Mouse (Mus musculus): ENCODE measurements around the gene Psmb4. TPM values are rescaled to one million over a fixed set of nuclear protein-coding genes. Genes with fewer than 3 reads are reported as not detected.

Psmb4 gene
- polyA plus RNA-seq, 1 experiment from 2014 or later: 351 TPM

GRCm38 (mm10) chr3:94839101-94839500 lies 47.7 kb downstream of the Psmb4 start:
- Histone ChIP-seq H3K4me3 (ENCODE audit: low read depth, low read length) (peak overlapping the region; percentile 69), H3K9ac (ENCODE audit: low read depth, low read length) (0 out of 2 replicates have a peak overlapping the region, but pooled peaks have one; percentile 1), H3K36me3 (ENCODE audit: control insufficient read depth, insufficient read depth, low read length) (no peaks in the 10 kb centered on the region), H3K4me2 (ENCODE audit: low read depth, low read length) (peak overlapping the region; percentile 69), H3K27me3 (replicated peaks; ENCODE audit: control insufficient read depth, insufficient read depth, low read length) (no peaks in the 10 kb centered on the region), H3K27ac (replicated peaks; ENCODE audit: low read depth, low read length) (peak overlapping the region; percentile 99), H3K9me3 (ENCODE audit: control insufficient read depth, low read length) (no peaks in the 10 kb centered on the region), H3K4me1 (ENCODE audit: control insufficient read depth, insufficient read depth, low read length) (peaks cover 7% of the 10 kb centered on the region)
- ATAC-seq (ENCODE audit: low read depth): no peak
- DNase-seq (ENCODE audit: low spot score): no peak
- WGBS: 77% methylated on average over 5 of the region's 5 CpGs

DNA sequence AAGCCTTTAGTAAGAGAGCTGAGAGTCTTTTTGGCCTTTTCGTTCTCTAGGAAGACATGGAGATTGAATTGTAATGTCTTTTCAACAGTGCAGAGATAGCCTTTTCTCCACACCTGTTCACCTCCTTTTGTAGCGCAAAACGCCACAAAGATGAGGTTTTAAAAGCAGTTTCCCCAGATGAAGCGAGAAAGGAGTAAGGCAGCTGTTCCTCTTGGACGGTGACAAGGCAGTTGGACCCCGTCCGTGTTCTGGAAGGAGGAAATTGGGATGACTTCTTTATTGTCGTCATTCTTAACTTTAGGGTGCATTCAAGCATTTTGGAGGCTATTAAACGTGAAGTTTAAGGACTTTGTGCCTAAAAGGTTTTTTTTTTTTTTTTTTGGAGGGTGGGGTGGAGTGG lies 48.1 kb downstream of the Psmb4 start:
- H3K4me3 ChIP-seq (ENCODE audit: low read depth, low read length): peak overlapping the region; percentile 69
- no peak for DNase-seq (ENCODE audit: low spot score)
- H3K36me3 ChIP-seq (ENCODE audit: control insufficient read depth, insufficient read depth, low read length): no peaks in the 10 kb centered on the region
- WGBS: 17% methylated on average over 9 of the region's 9 CpGs
- ATAC-seq (ENCODE audit: low read depth): no peak
- peak overlapping the region; percentile 69 for H3K4me2 ChIP-seq (ENCODE audit: low read depth, low read length)
- H3K27me3 ChIP-seq (replicated peaks; ENCODE audit: control insufficient read depth, insufficient read depth, low read length): no peaks in the 10 kb centered on the region
- H3K9ac ChIP-seq (ENCODE audit: low read depth, low read length): peak overlapping the region; percentile 95
- H3K27ac ChIP-seq (replicated peaks; ENCODE audit: low read depth, low read length): peak overlapping the region; percentile 99
- H3K9me3 ChIP-seq (ENCODE audit: control insufficient read depth, low read length): no peaks in the 10 kb centered on the region
- peaks cover 7% of the 10 kb centered on the region for H3K4me1 ChIP-seq (ENCODE audit: control insufficient read depth, insufficient read depth, low read length)

DNA sequence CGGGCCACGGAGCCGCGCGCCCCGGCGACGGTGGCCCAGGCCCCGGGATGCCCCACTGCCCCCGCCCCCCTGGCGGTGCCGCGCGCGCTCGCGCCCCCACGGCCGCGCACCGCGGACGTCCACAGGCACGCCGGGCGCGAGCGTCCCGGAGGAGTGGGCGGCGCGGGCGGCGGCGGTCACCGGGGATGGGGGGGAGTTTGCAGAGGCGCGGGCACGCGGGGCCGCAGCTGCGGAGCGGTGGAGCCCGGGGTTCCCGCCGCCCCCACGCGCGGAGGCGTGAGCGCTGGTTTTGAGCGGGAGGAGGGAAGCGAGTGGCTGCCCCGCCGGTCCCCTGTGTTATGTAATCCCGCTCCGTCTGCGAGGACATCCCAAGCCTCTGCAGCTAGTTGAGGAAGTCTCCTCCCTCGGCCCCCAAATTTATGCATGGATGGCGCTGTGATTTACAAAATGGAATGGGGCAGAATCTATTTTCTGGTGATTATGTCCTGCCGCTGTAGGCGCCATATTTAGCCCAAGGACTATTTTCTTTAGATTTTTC lies 48.7 kb downstream of the Psmb4 start:
- H3K4me2 ChIP-seq (ENCODE audit: low read depth, low read length): peak overlapping the region; percentile 69
- H3K27ac ChIP-seq (replicated peaks; ENCODE audit: low read depth, low read length): peak overlapping the region; percentile 99
- no peaks in the 10 kb centered on the region for H3K27me3 ChIP-seq (replicated peaks; ENCODE audit: control insufficient read depth, insufficient read depth, low read length)
- peak overlapping the region; percentile 95 for H3K9ac ChIP-seq (ENCODE audit: low read depth, low read length)
- no peaks in the 10 kb centered on the region for H3K9me3 ChIP-seq (ENCODE audit: control insufficient read depth, low read length)
- H3K36me3 ChIP-seq (ENCODE audit: control insufficient read depth, insufficient read depth, low read length): no peaks in the 10 kb centered on the region
- H3K4me1 ChIP-seq (ENCODE audit: control insufficient read depth, insufficient read depth, low read length): peaks cover 7% of the 10 kb centered on the region
- ATAC-seq (ENCODE audit: low read depth) (peak; percentile 79), DNase-seq (ENCODE audit: low spot score) (peak; percentile 94)
- under 1% methylated on average over 24 of the region's 62 CpGs for WGBS
- peak overlapping the region; percentile 69 for H3K4me3 ChIP-seq (ENCODE audit: low read depth, low read length)

GRCm38 (mm10) chr3:94837183-94837890 lies 49.4 kb downstream of the Psmb4 start, which contains the start of gene Pogz:
Gene Pogz (plus strand): TSS chr3:94837567.
- Histone ChIP-seq H3K4me3 (ENCODE audit: low read depth, low read length) (peak within 1 kb of the TSS; percentile 69), H3K4me2 (ENCODE audit: low read depth, low read length) (peak within 1 kb of the TSS; percentile 69), H3K9ac (ENCODE audit: low read depth, low read length) (peak within 1 kb of the TSS; percentile 95), H3K27ac (replicated peaks; ENCODE audit: low read depth, low read length) (peak within 1 kb of the TSS; percentile 99), H3K27me3 (replicated peaks; ENCODE audit: control insufficient read depth, insufficient read depth, low read length) (no peaks in the 10 kb centered on the region; the same call in 1 of the 2 replicates), H3K9me3 (ENCODE audit: control insufficient read depth, low read length) (no peaks in the 10 kb centered on the region), H3K36me3 (ENCODE audit: control insufficient read depth, insufficient read depth, low read length) (no peaks in the 10 kb centered on the region), H3K4me1 (ENCODE audit: control insufficient read depth, insufficient read depth, low read length) (peaks cover 7% of the 10 kb centered on the region)
- peak; percentile 95 for ATAC-seq (ENCODE audit: low read depth)
- DNase-seq (ENCODE audit: low spot score): peak; percentile 99
- WGBS: 1% methylated on average over 35 of the region's 57 CpGs

- Histone ChIP-seq H3K27ac (replicated peaks; ENCODE audit: low read depth, low read length) (no peak overlapping the region), H3K36me3 (ENCODE audit: control insufficient read depth, insufficient read depth, low read length) (no peaks in the 10 kb centered on the region), H3K4me3 (ENCODE audit: low read depth, low read length) (no peak overlapping the region), H3K4me2 (ENCODE audit: low read depth, low read length) (no peak overlapping the region), H3K4me1 (ENCODE audit: control insufficient read depth, insufficient read depth, low read length) (peaks cover 7% of the 10 kb centered on the region; the same call in 1 of the 2 replicates), H3K9me3 (ENCODE audit: control insufficient read depth, low read length) (no peaks in the 10 kb centered on the region), H3K27me3 (replicated peaks; ENCODE audit: control insufficient read depth, insufficient read depth, low read length) (no peaks in the 10 kb centered on the region; the same call in 1 of the 2 replicates), H3K9ac (ENCODE audit: low read depth, low read length) (no peak overlapping the region)
- ATAC-seq (ENCODE audit: low read depth): no peak
- DNase-seq (ENCODE audit: low spot score): no peak
- 72% methylated on average over 3 of the region's 3 CpGs for WGBS
These were observed 51.4 kb downstream of the Psmb4 start for GRCm38 (mm10) chr3:94835396-94835795.

Other genes starting within 250 kb of the Psmb4 start
- gene Gm10972, start 243.8 kb downstream of the Psmb4 start, polyA plus RNA-seq (2014; fragmentation: Nextera tagmentation; extraction: Ambion mirVana): not detected in 2 replicates
- 10.6 TPM in 2 replicates for gene Tuft1, start 228.1 kb downstream of the Psmb4 start, polyA plus RNA-seq (2014; fragmentation: Nextera tagmentation; extraction: Ambion mirVana)
- gene Selenbp2, start 193.4 kb downstream of the Psmb4 start, polyA plus RNA-seq (2014; fragmentation: Nextera tagmentation; extraction: Ambion mirVana): 0.32 and 0.97 TPM in 2 replicates
- 4.0 and 5.8 TPM in 2 replicates for gene Cgn, start 100.5 kb downstream of the Psmb4 start, polyA plus RNA-seq (2014; fragmentation: Nextera tagmentation; extraction: Ambion mirVana)
- 15.1 and 17.9 TPM in 2 replicates for gene Pogz, start 49.4 kb downstream of the Psmb4 start, polyA plus RNA-seq (2014; fragmentation: Nextera tagmentation; extraction: Ambion mirVana)
- 38.7 and 41.0 TPM in 2 replicates for gene Selenbp1, start 46.1 kb upstream of the Psmb4 start, polyA plus RNA-seq (2014; fragmentation: Nextera tagmentation; extraction: Ambion mirVana)
- 10.2 and 12.5 TPM in 2 replicates for gene Rfx5, start 67.1 kb upstream of the Psmb4 start, polyA plus RNA-seq (2014; fragmentation: Nextera tagmentation; extraction: Ambion mirVana)
- 26.5 and 28.2 TPM in 2 replicates for gene Pi4kb, start 87.8 kb upstream of the Psmb4 start, polyA plus RNA-seq (2014; fragmentation: Nextera tagmentation; extraction: Ambion mirVana)
- gene Zfp687, start 128.5 kb upstream of the Psmb4 start, polyA plus RNA-seq (2014; fragmentation: Nextera tagmentation; extraction: Ambion mirVana): 17.3 and 22.0 TPM in 2 replicates
- 234 and 252 TPM in 2 replicates for gene Psmd4, start 155.7 kb upstream of the Psmb4 start, polyA plus RNA-seq (2014; fragmentation: Nextera tagmentation; extraction: Ambion mirVana)
- gene Pip5k1a, start 220.0 kb upstream of the Psmb4 start, polyA plus RNA-seq (2014; fragmentation: Nextera tagmentation; extraction: Ambion mirVana): 13.7 and 14.9 TPM in 2 replicates
- 107 and 118 TPM in 2 replicates for gene Vps72, start 224.1 kb upstream of the Psmb4 start, polyA plus RNA-seq (2014; fragmentation: Nextera tagmentation; extraction: Ambion mirVana)
- 6.4 and 9.7 TPM in 2 replicates for gene Tmod4, start 237.5 kb upstream of the Psmb4 start, polyA plus RNA-seq (2014; fragmentation: Nextera tagmentation; extraction: Ambion mirVana)
- gene Scnm1, start 247.1 kb upstream of the Psmb4 start, polyA plus RNA-seq (2014; fragmentation: Nextera tagmentation; extraction: Ambion mirVana): 58.3 and 62.2 TPM in 2 replicates
- 12.0 and 13.2 TPM in 2 replicates for gene Lysmd1, start 247.1 kb upstream of the Psmb4 start, polyA plus RNA-seq (2014; fragmentation: Nextera tagmentation; extraction: Ambion mirVana)